Mouse (Mus musculus): ENCODE measurements around the gene Slc47a1. TPM values are rescaled to one million over a fixed set of nuclear protein-coding genes. Genes with fewer than 3 reads are reported as not detected.
"Not testable (repeated sequence)": the region's sequence is repeated elsewhere in the genome, so short reads cannot be mapped to it uniquely, and the experiment has no call there.

Slc47a1 gene
- polyA plus RNA-seq (2012; rRNA removed), result 0.10 and 0.18 TPM in 2 replicates

GRCm38 (mm10) chr11:61377881-61378613, at the start of gene Slc47a1:
Slc47a1 (minus strand) TSS chr11:61378345.
- DNase-seq (ENCODE audit: low read depth), result no peak
- TF ChIP-seq CTCF (IDR thresholded peaks at IDR 0.05; ENCODE audit: borderline replicate concordance, extremely low read depth, insufficient read depth, insufficient read length) (no peak), POLR2A (IDR thresholded peaks at IDR 0.05; ENCODE audit: borderline replicate concordance, extremely low read depth, insufficient read depth, insufficient read length, poor library complexity, severe bottlenecking) (no peak)

- no peak for DNase-seq (ENCODE audit: low read depth)
- no peak for TF ChIP-seq POLR2A (IDR thresholded peaks at IDR 0.05; ENCODE audit: borderline replicate concordance, extremely low read depth, insufficient read depth, insufficient read length, poor library complexity, severe bottlenecking)
- no peak for TF ChIP-seq CTCF (IDR thresholded peaks at IDR 0.05; ENCODE audit: borderline replicate concordance, extremely low read depth, insufficient read depth, insufficient read length)
Measured at GRCm38 (mm10) chr11:61419253-61419652, 41.1 kb upstream of the Slc47a1 start.

- peak; percentile 91 for DNase-seq (ENCODE audit: low read depth)
- TF ChIP-seq POLR2A (IDR thresholded peaks at IDR 0.05; ENCODE audit: borderline replicate concordance, extremely low read depth, insufficient read depth, insufficient read length, poor library complexity, severe bottlenecking) (no peak), CTCF (IDR thresholded peaks at IDR 0.05; ENCODE audit: borderline replicate concordance, extremely low read depth, insufficient read depth, insufficient read length) (peak; percentile 92)
Measured at GRCm38 (mm10) chr11:61417945-61418551, 39.9 kb upstream of the Slc47a1 start.

GRCm38 (mm10) chr11:61416540-61416939, 38.4 kb upstream of the Slc47a1 start:
- TF ChIP-seq CTCF (IDR thresholded peaks at IDR 0.05; ENCODE audit: borderline replicate concordance, extremely low read depth, insufficient read depth, insufficient read length), result peak; percentile 35; the same call in 1 of the 2 replicates
- not testable (repeated sequence) for DNase-seq (ENCODE audit: low read depth)

- TF ChIP-seq CTCF (IDR thresholded peaks at IDR 0.05; ENCODE audit: borderline replicate concordance, extremely low read depth, insufficient read depth, insufficient read length), result no peak
- TF ChIP-seq POLR2A (IDR thresholded peaks at IDR 0.05; ENCODE audit: borderline replicate concordance, extremely low read depth, insufficient read depth, insufficient read length, poor library complexity, severe bottlenecking), result no peak
Measured at GRCm38 (mm10) chr11:61415444-61415843, 37.3 kb upstream of the Slc47a1 start.

GRCm38 (mm10) chr11:61414560-61414959, 36.4 kb upstream of the Slc47a1 start:
- no peak for TF ChIP-seq POLR2A (IDR thresholded peaks at IDR 0.05; ENCODE audit: borderline replicate concordance, extremely low read depth, insufficient read depth, insufficient read length, poor library complexity, severe bottlenecking)
- peak; percentile 25; the same call in 1 of the 2 replicates for TF ChIP-seq CTCF (IDR thresholded peaks at IDR 0.05; ENCODE audit: borderline replicate concordance, extremely low read depth, insufficient read depth, insufficient read length)
- no peak for DNase-seq (ENCODE audit: low read depth)

More at GRCm38 (mm10) chr11:61415444-61415843, 37.3 kb upstream of the Slc47a1 start:
- no peak for DNase-seq (ENCODE audit: low read depth)

- DNase-seq (ENCODE audit: low read depth), result no peak
- TF ChIP-seq CTCF (IDR thresholded peaks at IDR 0.05; ENCODE audit: borderline replicate concordance, extremely low read depth, insufficient read depth, insufficient read length) (no peak), POLR2A (IDR thresholded peaks at IDR 0.05; ENCODE audit: borderline replicate concordance, extremely low read depth, insufficient read depth, insufficient read length, poor library complexity, severe bottlenecking) (no peak)
Measured at GRCm38 (mm10) chr11:61413411-61413810, 35.3 kb upstream of the Slc47a1 start.

- no peak for DNase-seq (ENCODE audit: low read depth)
- no peak for TF ChIP-seq POLR2A (IDR thresholded peaks at IDR 0.05; ENCODE audit: borderline replicate concordance, extremely low read depth, insufficient read depth, insufficient read length, poor library complexity, severe bottlenecking)
- TF ChIP-seq CTCF (IDR thresholded peaks at IDR 0.05; ENCODE audit: borderline replicate concordance, extremely low read depth, insufficient read depth, insufficient read length), result no peak
Measured at GRCm38 (mm10) chr11:61411809-61412208, 33.7 kb upstream of the Slc47a1 start.

GRCm38 (mm10) chr11:61411221-61411620, 33.1 kb upstream of the Slc47a1 start:
- no peak for DNase-seq (ENCODE audit: low read depth)
- TF ChIP-seq CTCF (IDR thresholded peaks at IDR 0.05; ENCODE audit: borderline replicate concordance, extremely low read depth, insufficient read depth, insufficient read length), result no peak
- TF ChIP-seq POLR2A (IDR thresholded peaks at IDR 0.05; ENCODE audit: borderline replicate concordance, extremely low read depth, insufficient read depth, insufficient read length, poor library complexity, severe bottlenecking), result no peak

GRCm38 (mm10) chr11:61410129-61410528, 32.0 kb upstream of the Slc47a1 start:
- peak; percentile 95 for TF ChIP-seq CTCF (IDR thresholded peaks at IDR 0.05; ENCODE audit: borderline replicate concordance, extremely low read depth, insufficient read depth, insufficient read length)
- TF ChIP-seq POLR2A (IDR thresholded peaks at IDR 0.05; ENCODE audit: borderline replicate concordance, extremely low read depth, insufficient read depth, insufficient read length, poor library complexity, severe bottlenecking), result no peak
- DNase-seq (ENCODE audit: low read depth), result peak; percentile 87

GRCm38 (mm10) chr11:61409051-61409450, 30.9 kb upstream of the Slc47a1 start:
- DNase-seq (ENCODE audit: low read depth), result peak; percentile 74

More at GRCm38 (mm10) chr11:61409051-61409450, 30.9 kb upstream of the Slc47a1 start:
- no peak for TF ChIP-seq POLR2A (IDR thresholded peaks at IDR 0.05; ENCODE audit: borderline replicate concordance, extremely low read depth, insufficient read depth, insufficient read length, poor library complexity, severe bottlenecking)
- TF ChIP-seq CTCF (IDR thresholded peaks at IDR 0.05; ENCODE audit: borderline replicate concordance, extremely low read depth, insufficient read depth, insufficient read length), result no peak

All from brain, embryonic 14.5 days (tissue).